Mouse (Mus musculus) bone marrow, adult 2 months (tissue): ENCODE measurements around the gene Sox12.

ENCODE experiments used
- CTCF ChIP-seq: fragments of 200-500 bp; IDR thresholded peaks from 2 replicates; pipeline ENCODE4 v1.5.1; 2011; ENCODE audit warnings: low read length, control low read depth; ENCODE audit not compliant: control insufficient read depth, insufficient read depth
- POLR2A ChIP-seq: fragments of 200-500 bp; IDR thresholded peaks from 2 replicates; pipeline ENCODE4 v1.6.1; 2011; ENCODE audit warnings: low read depth, mild to moderate bottlenecking, control low read depth, low read length, borderline replicate concordance; ENCODE audit not compliant: control insufficient read depth

DNA sequence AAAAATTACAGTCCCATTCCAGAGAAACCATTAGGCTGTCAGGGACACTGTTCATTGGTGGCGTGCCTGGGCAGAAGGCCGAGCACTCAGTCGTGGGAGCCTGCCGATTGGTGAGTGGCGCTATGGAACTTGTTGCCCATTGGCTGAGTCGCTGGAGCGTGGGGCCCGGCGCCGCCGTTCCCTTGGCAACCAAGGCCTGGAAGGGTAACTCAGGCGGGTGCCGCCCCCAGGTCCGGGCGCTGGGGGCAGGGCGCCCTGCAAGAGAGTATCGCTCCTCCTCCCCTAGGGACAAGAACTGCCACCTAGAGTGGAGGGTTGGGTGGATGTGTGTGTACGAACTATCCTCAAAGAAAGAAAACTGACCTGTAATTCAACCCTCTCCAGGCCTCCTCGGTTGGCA is 8.3 kb upstream of the Sox12 start:
- TF ChIP-seq POLR2A (no peak), CTCF (no peak)
